Mouse (Mus musculus) stomach, postnatal 0 days (tissue): ENCODE data around the gene Otulin.

ENCODE experiments used
- CTCF ChIP-seq: IDR thresholded peaks from 2 replicates; pipeline ENCODE4 v1.5.1; 2016; ENCODE audit warnings: antibody characterized with exemption, low read depth, mild to moderate bottlenecking, moderate library complexity
- EP300 ChIP-seq: optimal IDR thresholded peaks from 2 replicates; pipeline ENCODE3; 2016; ENCODE audit warnings: antibody characterized with exemption

- TF ChIP-seq CTCF (no peak), EP300 (no peak)
Measured at GRCm38 (mm10) chr15:27625014-27625889, 5.2 kb downstream of the Otulin start.
